Mouse (Mus musculus): Measurements from ENCODE around the gene Fndc5.

Fndc5 gene

GRCm38 (mm10) chr4:129136579-129137391, at the start of gene Fndc5:
Gene Fndc5, plus strand, starts transcription at chr4:129136999.
- DNase-seq (ENCODE audit: low spot score) = no peak

GRCm38 (mm10) chr4:129087850-129088249, 48.9 kb upstream of the Fndc5 start:
- no peak for DNase-seq (ENCODE audit: low spot score)

- DNase-seq (ENCODE audit: low spot score) = no peak
Measured at GRCm38 (mm10) chr4:129095276-129095675, 41.5 kb upstream of the Fndc5 start.

GRCm38 (mm10) chr4:129097006-129097405, 39.8 kb upstream of the Fndc5 start:
- no peak for DNase-seq (ENCODE audit: low spot score)

GRCm38 (mm10) chr4:129102133-129102829, 34.5 kb upstream of the Fndc5 start:
- no peak for DNase-seq (ENCODE audit: low spot score)

GRCm38 (mm10) chr4:129105356-129105755, 31.4 kb upstream of the Fndc5 start, which contains the start of gene Tmem54:
Gene Tmem54, plus strand, starts transcription at chr4:129105548.
- no peak for DNase-seq (ENCODE audit: low spot score)

- DNase-seq (ENCODE audit: low spot score) = no peak
Measured at GRCm38 (mm10) chr4:129106073-129106472, 30.7 kb upstream of the Fndc5 start.

- no peak for DNase-seq (ENCODE audit: low spot score)
Measured at GRCm38 (mm10) chr4:129107348-129107899, 29.4 kb upstream of the Fndc5 start.

- no peak for DNase-seq (ENCODE audit: low spot score)
Measured at GRCm38 (mm10) chr4:129108624-129109023, 28.2 kb upstream of the Fndc5 start.

GRCm38 (mm10) chr4:129110804-129111203, 26.0 kb upstream of the Fndc5 start:
- no peak for DNase-seq (ENCODE audit: low spot score)

GRCm38 (mm10) chr4:129111350-129111749, 25.4 kb upstream of the Fndc5 start:
- no peak for DNase-seq (ENCODE audit: low spot score)

GRCm38 (mm10) chr4:129112231-129112630, 24.6 kb upstream of the Fndc5 start:
- no peak for DNase-seq (ENCODE audit: low spot score)

- DNase-seq (ENCODE audit: low spot score) = no peak
Measured at GRCm38 (mm10) chr4:129113083-129113988, 23.5 kb upstream of the Fndc5 start.

- no peak for DNase-seq (ENCODE audit: low spot score)
Measured at GRCm38 (mm10) chr4:129116703-129117102, 20.1 kb upstream of the Fndc5 start.

GRCm38 (mm10) chr4:129117720-129118510, 18.9 kb upstream of the Fndc5 start:
- DNase-seq (ENCODE audit: low spot score) = no peak

- DNase-seq (ENCODE audit: low spot score) = no peak
Measured at GRCm38 (mm10) chr4:129119708-129120107, 17.1 kb upstream of the Fndc5 start.

- no peak for DNase-seq (ENCODE audit: low spot score)
Measured at GRCm38 (mm10) chr4:129120520-129121445, 16.0 kb upstream of the Fndc5 start.

- no peak for DNase-seq (ENCODE audit: low spot score)
Measured at GRCm38 (mm10) chr4:129121569-129122086, 15.2 kb upstream of the Fndc5 start, which contains the start of gene Hpca. Gene Hpca, minus strand, starts transcription at chr4:129122036.

GRCm38 (mm10) chr4:129122107-129122506, 14.7 kb upstream of the Fndc5 start:
- DNase-seq (ENCODE audit: low spot score) = no peak

GRCm38 (mm10) chr4:129122719-129123118, 14.1 kb upstream of the Fndc5 start:
- DNase-seq (ENCODE audit: low spot score) = no peak
